Mouse (Mus musculus): Measurements from ENCODE around the gene Maml1. TPM values are rescaled to one million over a fixed set of nuclear protein-coding genes. Genes with fewer than 3 reads are reported as not detected.

The Maml1 gene
- polyA plus RNA-seq, 1 experiment from 2014 or later: 7.5 TPM

GRCm38 (mm10) chr11:50211322-50212059 lies 80.6 kb downstream of the Maml1 start:
- peak overlapping the region; percentile 97 for H3K9ac ChIP-seq
- peaks cover 26% of the 10 kb centered on the region for H3K4me1 ChIP-seq
- H3K27me3 ChIP-seq: no peaks in the 10 kb centered on the region
- 94% methylated on average over 3 of the region's 3 CpGs for WGBS
- no peaks in the 10 kb centered on the region for H3K9me3 ChIP-seq
- no peak for ATAC-seq (ENCODE audit: low FRiP score, low read depth)
- H3K36me3 ChIP-seq: peaks cover 18% of the 10 kb centered on the region
- H3K4me3 ChIP-seq: peak overlapping the region; percentile 86
- no peak overlapping the region for H3K27ac ChIP-seq
- peak overlapping the region; percentile 71 for H3K4me2 ChIP-seq (replicated peaks)

- peak within 1 kb of the TSS; percentile 71 for H3K4me2 ChIP-seq (replicated peaks)
- H3K27ac ChIP-seq: peak within 1 kb of the TSS; percentile 96
- H3K4me3 ChIP-seq: peak within 1 kb of the TSS; percentile 86
- peak; percentile 71 for ATAC-seq (ENCODE audit: low FRiP score, low read depth)
- WGBS: under 1% methylated on average over 48 of the region's 48 CpGs
- H3K4me1 ChIP-seq: peaks cover 17% of the 10 kb centered on the region
- H3K36me3 ChIP-seq: peaks cover 26% of the 10 kb centered on the region
- H3K9me3 ChIP-seq: no peaks in the 10 kb centered on the region
- H3K27me3 ChIP-seq: no peaks in the 10 kb centered on the region
- H3K9ac ChIP-seq: peak within 1 kb of the TSS; percentile 97
These were observed 81.5 kb downstream of the Maml1 start, which contains the start of the genes Sqstm1 and Mgat4b for GRCm38 (mm10) chr11:50210505-50211151. Sqstm1 (minus strand) TSS chr11:50210827. Mgat4b (plus strand) TSS chr11:50210890.

- peak overlapping the region; percentile 86 for H3K4me3 ChIP-seq
- H3K4me2 ChIP-seq (replicated peaks): peak overlapping the region; percentile 71
- H3K9me3 ChIP-seq: no peaks in the 10 kb centered on the region
- H3K27me3 ChIP-seq: no peaks in the 10 kb centered on the region
- ATAC-seq (ENCODE audit: low FRiP score, low read depth): peak; percentile 91
- peak overlapping the region; percentile 96 for H3K27ac ChIP-seq
- peak overlapping the region; percentile 97 for H3K9ac ChIP-seq
- under 1% methylated on average over 24 of the region's 24 CpGs for WGBS
- H3K36me3 ChIP-seq: peaks cover 31% of the 10 kb centered on the region
- H3K4me1 ChIP-seq: peaks cover 12% of the 10 kb centered on the region
These were observed 82.0 kb downstream of the Maml1 start for GRCm38 (mm10) chr11:50210101-50210504.

GRCm38 (mm10) chr11:50208039-50208438 lies 84.1 kb downstream of the Maml1 start:
- Histone ChIP-seq H3K4me3 (no peak overlapping the region), H3K9me3 (no peaks in the 10 kb centered on the region), H3K4me1 (peaks cover 12% of the 10 kb centered on the region), H3K27me3 (no peaks in the 10 kb centered on the region), H3K9ac (no peak overlapping the region), H3K4me2 (replicated peaks) (0 out of 2 replicates have a peak overlapping the region, but pooled peaks have one; percentile 7), H3K27ac (no peak overlapping the region), H3K36me3 (peaks cover 51% of the 10 kb centered on the region)
- 91% methylated on average over 5 of the region's 5 CpGs for WGBS
- no peak for ATAC-seq (ENCODE audit: low FRiP score, low read depth)

GRCm38 (mm10) chr11:50207344-50207743 lies 84.8 kb downstream of the Maml1 start:
- no peak overlapping the region for H3K4me3 ChIP-seq
- H3K9me3 ChIP-seq: no peaks in the 10 kb centered on the region
- H3K4me1 ChIP-seq: peaks cover 12% of the 10 kb centered on the region
- WGBS: 96% methylated on average over 14 of the region's 14 CpGs
- no peak overlapping the region for H3K27ac ChIP-seq
- H3K9ac ChIP-seq: no peak overlapping the region
- H3K27me3 ChIP-seq: no peaks in the 10 kb centered on the region
- H3K36me3 ChIP-seq: peaks cover 58% of the 10 kb centered on the region
- H3K4me2 ChIP-seq (replicated peaks): no peak overlapping the region
- no peak for ATAC-seq (ENCODE audit: low FRiP score, low read depth)

GRCm38 (mm10) chr11:50206037-50206436 lies 86.1 kb downstream of the Maml1 start:
- Histone ChIP-seq H3K27me3 (no peaks in the 10 kb centered on the region), H3K27ac (no peak overlapping the region), H3K4me2 (replicated peaks) (no peak overlapping the region), H3K4me1 (peaks cover 10% of the 10 kb centered on the region), H3K9me3 (no peaks in the 10 kb centered on the region), H3K9ac (no peak overlapping the region), H3K36me3 (peaks cover 71% of the 10 kb centered on the region), H3K4me3 (no peak overlapping the region)
- 88% methylated on average over 2 of the region's 2 CpGs for WGBS
- no peak for ATAC-seq (ENCODE audit: low FRiP score, low read depth)

Small RNA genes within 50 kb of the gene (microRNA-seq; reads per million reads assigned to microRNA genes)
- not detected for gene Mir6919

Other genes with a start within 250 kb of the Maml1 start
- gene Tbc1d9b, start 160.9 kb downstream of the Maml1 start, polyA plus RNA-seq (2015; fragmentation: Nextera tagmentation; extraction: Ambion mirVana): 44.9 and 46.6 TPM in 2 replicates
- 18.0 and 18.7 TPM in 2 replicates for gene Mrnip, start 117.9 kb downstream of the Maml1 start, polyA plus RNA-seq (2015; fragmentation: Nextera tagmentation; extraction: Ambion mirVana)
- gene Sqstm1, start 81.5 kb downstream of the Maml1 start, polyA plus RNA-seq (2015; fragmentation: Nextera tagmentation; extraction: Ambion mirVana): 214 TPM in 2 replicates
- 17.1 and 20.5 TPM in 2 replicates for gene Mgat4b, start 81.4 kb downstream of the Maml1 start, polyA plus RNA-seq (2015; fragmentation: Nextera tagmentation; extraction: Ambion mirVana)
- gene Ltc4s, start 53.7 kb downstream of the Maml1 start, polyA plus RNA-seq (2015; fragmentation: Nextera tagmentation; extraction: Ambion mirVana): 0.79 and 1.3 TPM in 2 replicates
- gene Canx, start 33.4 kb upstream of the Maml1 start, polyA plus RNA-seq (2015; fragmentation: Nextera tagmentation; extraction: Ambion mirVana): 311 and 331 TPM in 2 replicates
- 0.38 and 0.79 TPM in 2 replicates for gene Cby3, start 62.2 kb upstream of the Maml1 start, polyA plus RNA-seq (2015; fragmentation: Nextera tagmentation; extraction: Ambion mirVana)
- 572 and 577 TPM in 2 replicates for gene Hnrnph1, start 84.7 kb upstream of the Maml1 start, polyA plus RNA-seq (2015; fragmentation: Nextera tagmentation; extraction: Ambion mirVana)
- 22.8 and 27.9 TPM in 2 replicates for gene Rufy1, start 138.8 kb upstream of the Maml1 start, polyA plus RNA-seq (2015; fragmentation: Nextera tagmentation; extraction: Ambion mirVana)

Data from limb, embryonic 13.5 days (tissue).